Mouse (Mus musculus) MEL (cell line): ENCODE results near the gene Oprm1. TPM values are rescaled to one million over a fixed set of nuclear protein-coding genes. Genes with fewer than 3 reads are reported as not detected.

Source experiments
- DNase-seq: peaks from one replicate; pipeline ENCODE4 v3.0.0; 2011; ENCODE audit warnings: low read depth, low spot score
- H3K27ac ChIP-seq: 2 replicates; pipeline ENCODE4 v1.5.1; 2012; ENCODE audit warnings: low read depth, mild to moderate bottlenecking, control low read depth, low read length, moderate library complexity; ENCODE audit not compliant: control insufficient read depth
- H3K27me3 ChIP-seq, 2 experiments: fragments of 150-350 bp in 1 of 2; sonication (generic) in 1 of 2; 2 replicates each; pipeline ENCODE4 v1.6.1; 2012; ENCODE audit warnings: low read length in 2 of 2, mild to moderate bottlenecking in 2 of 2, improper control_type of control experiment in 1 of 2, moderate library complexity in 1 of 2; ENCODE audit not compliant: insufficient read depth in 2 of 2, control insufficient read depth in 1 of 2
- H3K36me3 ChIP-seq, 2 experiments: 2 replicates each; pipeline ENCODE4 v1.6.1; 2012 to 2014; ENCODE audit warnings: low read length in 2 of 2, improper control_type of control experiment in 1 of 2, inconsistent platforms in 1 of 2, mild to moderate bottlenecking in 1 of 2; ENCODE audit not compliant: insufficient read depth in 2 of 2, control insufficient read depth in 1 of 2
- H3K4me1 ChIP-seq, 2 experiments: fragments of 150-350 bp in 1 of 2; sonication (generic) in 1 of 2; 2 replicates each; pipeline ENCODE4 v1.6.1; 2012; ENCODE audit warnings: low read length in 2 of 2, improper control_type of control experiment in 1 of 2, mild to moderate bottlenecking in 1 of 2; ENCODE audit not compliant: insufficient read depth in 2 of 2, control insufficient read depth in 1 of 2
- H3K4me3 ChIP-seq, 2 experiments: fragments of 150-350 bp in 1 of 2; sonication (generic) in 1 of 2; 2 replicates each; pipeline ENCODE4 v1.5.1; 2012; ENCODE audit warnings: low read depth in 2 of 2, low read length in 2 of 2, mild to moderate bottlenecking in 2 of 2, moderate library complexity in 2 of 2, control low read depth in 1 of 2, improper control_type of control experiment in 1 of 2; ENCODE audit not compliant: control insufficient read depth in 1 of 2, insufficient read depth in 1 of 2
- H3K79me2 ChIP-seq: 2 replicates; pipeline ENCODE4 v1.6.1; 2012; ENCODE audit warnings: mild to moderate bottlenecking, low read length, moderate library complexity; ENCODE audit not compliant: control insufficient read depth, poor library complexity, insufficient read depth
- H3K9ac ChIP-seq: 2 replicates; pipeline ENCODE4 v1.6.1; 2012; ENCODE audit warnings: low read depth, mild to moderate bottlenecking, control low read depth, low read length, moderate library complexity; ENCODE audit not compliant: control insufficient read depth, poor library complexity, severe bottlenecking
- H3K9me3 ChIP-seq: fragments of 150-350 bp; sonication (generic); replicated peaks from 2 replicates; pipeline ENCODE4 v1.6.1; 2012; ENCODE audit warnings: mild to moderate bottlenecking, low read length, improper control_type of control experiment, moderate library complexity; ENCODE audit not compliant: insufficient read depth
- CHD2 ChIP-seq: IDR thresholded peaks from 2 replicates; pipeline ENCODE4 v1.6.1; 2011; ENCODE audit warnings: low read length, improper control_type of control experiment
- E2F4 ChIP-seq: IDR thresholded peaks from 2 replicates; pipeline ENCODE4 v1.6.1; 2011; ENCODE audit warnings: low read depth, low read length, improper control_type of control experiment, borderline replicate concordance
- ELF1 ChIP-seq: IDR thresholded peaks from 2 replicates; pipeline ENCODE4 v1.6.1; 2014; ENCODE audit warnings: low read depth, mild to moderate bottlenecking, inconsistent platforms, low read length, improper control_type of control experiment, moderate library complexity
- EP300 ChIP-seq, 2 experiments: IDR thresholded peaks; 2 replicates each; pipeline ENCODE4 v1.6.1; 2011; ENCODE audit warnings: improper control_type of control experiment in 2 of 2, low read length in 2 of 2, low read depth in 1 of 2, mild to moderate bottlenecking in 1 of 2
- ETS1 ChIP-seq: IDR thresholded peaks from 2 replicates; pipeline ENCODE4 v1.6.1; 2012; ENCODE audit warnings: low read depth, mild to moderate bottlenecking, inconsistent platforms, low read length, improper control_type of control experiment, moderate library complexity
- HCFC1 ChIP-seq: IDR thresholded peaks from 2 replicates; pipeline ENCODE4 v1.6.1; 2012; ENCODE audit warnings: low read depth, mild to moderate bottlenecking, inconsistent platforms, low read length, improper control_type of control experiment, moderate library complexity
- KAT2A ChIP-seq: conservative IDR thresholded peaks from 2 replicates; pipeline ENCODE4 v1.6.1; 2012; ENCODE audit warnings: low read depth, low read length, improper control_type of control experiment, inconsistent platforms
- MEF2A ChIP-seq: IDR thresholded peaks from 2 replicates; pipeline ENCODE4 v1.6.1; 2014; ENCODE audit warnings: low read depth, mild to moderate bottlenecking, inconsistent platforms, low read length, improper control_type of control experiment; ENCODE audit not compliant: poor library complexity, insufficient replicate concordance, severe bottlenecking; ENCODE audit errors: extremely low read depth
- MXI1 ChIP-seq: IDR thresholded peaks from 2 replicates; pipeline ENCODE4 v1.6.1; 2011; ENCODE audit warnings: mild to moderate bottlenecking, low read depth, low read length, improper control_type of control experiment
- MYB ChIP-seq: IDR thresholded peaks from 2 replicates; pipeline ENCODE4 v1.6.1; 2011; ENCODE audit warnings: mild to moderate bottlenecking, low read depth, low read length, improper control_type of control experiment
- MYC ChIP-seq: IDR thresholded peaks from 2 replicates; pipeline ENCODE4 v1.6.1; 2011; ENCODE audit warnings: low read depth, mild to moderate bottlenecking, low read length, improper control_type of control experiment, moderate library complexity
- NELFE ChIP-seq: IDR thresholded peaks from 2 replicates; pipeline ENCODE4 v1.6.1; 2011; ENCODE audit warnings: low read depth, low read length, improper control_type of control experiment
- POLR2A ChIP-seq, 2 experiments: IDR thresholded peaks; 2 replicates each; pipeline ENCODE4 v1.6.1; 2011 to 2012; ENCODE audit warnings: low read length in 2 of 2, mild to moderate bottlenecking in 2 of 2, control low read depth in 1 of 2, improper control_type of control experiment in 1 of 2, low read depth in 1 of 2, moderate library complexity in 1 of 2; ENCODE audit not compliant: control insufficient read depth in 1 of 2, insufficient read depth in 1 of 2, poor library complexity in 1 of 2
- POLR2AphosphoS5 ChIP-seq: IDR thresholded peaks from 2 replicates; pipeline ENCODE4 v1.6.1; 2012; ENCODE audit warnings: low read depth, borderline replicate concordance, mild to moderate bottlenecking, inconsistent platforms, low read length, moderate library complexity, mixed read lengths
- RAD21 ChIP-seq: IDR thresholded peaks from 2 replicates; pipeline ENCODE4 v1.6.1; 2011; ENCODE audit warnings: mild to moderate bottlenecking, low read depth, low read length, improper control_type of control experiment
- TCF12 ChIP-seq: IDR thresholded peaks from 2 replicates; pipeline ENCODE4 v1.6.1; 2014; ENCODE audit warnings: low read depth, mild to moderate bottlenecking, inconsistent platforms, low read length, improper control_type of control experiment, moderate library complexity
- USF2 ChIP-seq, 2 experiments: IDR thresholded peaks; 2 replicates each; pipeline ENCODE4 v1.6.1; 2011 to 2012; ENCODE audit warnings: improper control_type of control experiment in 2 of 2, low read length in 2 of 2, borderline replicate concordance in 1 of 2, inconsistent platforms in 1 of 2, low read depth in 1 of 2, mild to moderate bottlenecking in 1 of 2; ENCODE audit not compliant: insufficient read depth in 1 of 2
- ZMIZ1 ChIP-seq: IDR thresholded peaks from 2 replicates; pipeline ENCODE4 v1.6.1; 2012; ENCODE audit warnings: low read depth, mild to moderate bottlenecking, inconsistent platforms, low read length, improper control_type of control experiment, moderate library complexity
- polyA plus RNA-seq, 2 experiments: library from polyadenylated mRNA; stranded (reverse) in 1 of 2; unstranded in 1 of 2; fragments of >175 nt in 1 of 2; fragments of >200 nt in 1 of 2; gene quantifications; 2 replicates each; pipeline versions ENCODE4 v1.2.1 to v1.2.4; 2012; ENCODE audit warnings: low replicate concordance in 2 of 2, low read depth in 1 of 2; ENCODE audit not compliant: insufficient read length in 2 of 2, insufficient read depth in 1 of 2, missing spikeins in 1 of 2
- total RNA-seq: library from RNA; depleted of rRNA; stranded (reverse); fragments of 300-350 nt; gene quantifications from 2 replicates; pipeline ENCODE4 v1.2.3, GENCODE M21; 2012

Gene Oprm1
- total and polyA plus RNA-seq, 3 experiments, result not detected

DNA sequence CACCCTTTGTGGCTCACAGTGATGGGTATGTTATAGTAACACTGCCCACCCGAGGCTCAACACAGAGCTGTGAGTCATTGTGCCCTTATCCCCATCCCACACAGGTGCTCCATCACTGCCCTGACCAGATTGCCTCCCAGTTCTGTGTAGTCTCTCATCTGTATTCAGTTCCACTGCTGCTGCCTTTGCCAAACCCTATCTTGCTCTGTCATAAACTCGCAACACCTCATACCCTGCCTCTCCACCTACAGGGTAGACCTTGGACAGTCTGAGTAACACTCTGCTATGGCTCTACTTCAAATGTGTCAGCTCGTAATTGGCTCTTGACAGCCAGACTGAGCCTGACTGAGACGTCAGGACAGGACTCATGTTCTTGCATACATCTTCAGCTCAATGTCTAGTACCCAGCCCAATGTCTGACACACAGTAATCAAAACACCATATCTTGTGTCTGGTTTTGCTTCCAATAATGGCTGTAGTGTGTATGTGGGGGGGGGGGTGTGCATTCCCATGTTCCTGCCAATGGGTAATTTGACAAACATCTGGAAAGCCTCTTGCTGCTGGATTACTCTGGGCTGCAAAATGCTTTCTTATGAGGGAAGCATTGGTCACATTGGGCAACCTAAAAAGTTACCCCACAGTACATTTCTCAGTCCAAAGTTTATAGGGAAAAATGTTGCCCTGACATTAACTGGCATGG, 229.2 kb downstream of the Oprm1 start:
- Histone ChIP-seq H3K4me1 (no peaks in the 10 kb centered on the region), H3K9ac (no peak overlapping the region), H3K27me3 (no peaks in the 10 kb centered on the region), H3K27ac (no peak overlapping the region), H3K79me2 (no peaks in the 10 kb centered on the region), H3K4me3 (no peak overlapping the region), H3K9me3 (no peaks in the 10 kb centered on the region), H3K36me3 (no peaks in the 10 kb centered on the region)
- no peak for DNase-seq
- TF ChIP-seq POLR2A (IDR thresholded peaks at IDR 0.05; ENCODE audit: control insufficient read depth in 1 of 2, insufficient read depth in 1 of 2, low read depth in 1 of 2, low read length in 2 of 2, poor library complexity in 1 of 2) (no peak), E2F4 (no peak), CHD2 (no peak), TCF12 (no peak), MYC (no peak), ZMIZ1 (no peak)

DNA sequence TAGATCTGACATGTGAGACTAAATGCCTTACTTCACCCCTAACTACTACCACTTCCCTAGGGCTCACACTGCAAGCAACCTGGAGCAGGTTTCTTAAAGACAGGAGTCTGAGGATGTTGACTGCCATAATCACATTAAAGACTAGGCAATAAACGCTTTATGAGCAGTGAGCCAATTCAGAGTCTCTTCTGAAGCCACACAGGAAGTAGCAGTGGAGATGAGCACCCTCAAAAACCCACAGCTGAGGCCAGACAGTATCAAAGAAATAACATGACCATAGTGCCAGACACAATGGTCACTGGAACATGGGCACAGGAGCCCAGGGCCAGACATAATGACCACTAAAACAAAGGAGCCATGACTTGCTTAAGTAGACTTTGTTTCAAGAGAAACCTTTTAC, 230.2 kb downstream of the Oprm1 start:
- Histone ChIP-seq H3K9ac (no peak overlapping the region), H3K79me2 (no peaks in the 10 kb centered on the region), H3K36me3 (no peaks in the 10 kb centered on the region), H3K9me3 (no peaks in the 10 kb centered on the region)
- TF ChIP-seq MYB (no peak), KAT2A (no peak), HCFC1 (no peak), USF2 (IDR thresholded peaks at IDR 0.05; ENCODE audit: borderline replicate concordance in 1 of 2, insufficient read depth in 1 of 2, low read depth in 1 of 2, low read length in 2 of 2) (no peak), POLR2AphosphoS5 (no peak), ELF1 (no peak), ETS1 (no peak), MEF2A (no peak), RAD21 (no peak), NELFE (no peak), EP300 (IDR thresholded peaks at IDR 0.05; ENCODE audit: low read depth in 1 of 2, low read length in 2 of 2) (no peak), MXI1 (no peak)
- TF ChIP-seq, all 39 proteins: peak for 0
- Histone ChIP-seq H3K27ac (no peak overlapping the region), H3K4me1 (no peaks in the 10 kb centered on the region), H3K27me3 (no peaks in the 10 kb centered on the region), H3K4me3 (no peak overlapping the region)
- no peak for DNase-seq
